Mouse (Mus musculus) forebrain, embryonic 14.5 days (tissue): ENCODE data around the gene Plekho2. TPM values are rescaled to one million over a fixed set of nuclear protein-coding genes. Genes with fewer than 3 reads are reported as not detected.
A peak's percentile ranks its signal among the peaks of the same experiment; 100 is the strongest.

Experiments used
- ATAC-seq: fragments of 200-750 bp; cut with Nextera tagmentation; 2 replicates; pipeline ENCODE4 v1.8.0; 2017; ENCODE audit warnings: mild to moderate bottlenecking, moderate library complexity
- DNase-seq: peaks from one replicate; pipeline ENCODE4 v3.0.0-alpha.2; 2015; ENCODE audit warnings: low spot score
- H3K27ac ChIP-seq: fragments of 300-500 bp; sonication (generic); 2 replicates; pipeline ENCODE4 v1.5.1; 2014; ENCODE audit warnings: low read depth, mild to moderate bottlenecking, control low read depth, low read length, moderate library complexity
- H3K27me3 ChIP-seq: fragments of 300-500 bp; sonication (generic); replicated peaks from 2 replicates; pipeline ENCODE4 v1.6.1; 2014; ENCODE audit warnings: low read length, control low read depth, mixed read lengths; ENCODE audit not compliant: control insufficient read depth, insufficient read depth
- H3K36me3 ChIP-seq: fragments of 300-500 bp; sonication (generic); 2 replicates; pipeline ENCODE4 v1.6.1; 2014; ENCODE audit warnings: low read length, control low read depth; ENCODE audit not compliant: control insufficient read depth, insufficient read depth
- H3K4me1 ChIP-seq: fragments of 300-500 bp; sonication (generic); 2 replicates; pipeline ENCODE4 v1.6.1; 2014; ENCODE audit warnings: antibody characterized with exemption, low read length, control low read depth; ENCODE audit not compliant: control insufficient read depth, insufficient read depth
- H3K4me2 ChIP-seq: fragments of 300-500 bp; sonication (generic); 2 replicates; pipeline ENCODE4 v1.6.1; 2014; ENCODE audit warnings: mild to moderate bottlenecking, control low read depth, low read length
- H3K4me3 ChIP-seq: fragments of 300-500 bp; sonication (generic); 2 replicates; pipeline ENCODE4 v1.5.1; 2014; ENCODE audit warnings: low read depth, low read length, control low read depth
- H3K9ac ChIP-seq: fragments of 300-500 bp; sonication (generic); 2 replicates; pipeline ENCODE4 v1.6.1; 2014; ENCODE audit warnings: mild to moderate bottlenecking, low read length, control low read depth, moderate library complexity
- H3K9me3 ChIP-seq: fragments of 300-500 bp; sonication (generic); replicated peaks from 2 replicates; pipeline ENCODE4 v1.6.1; 2016; ENCODE audit warnings: low read length, control low read depth, mixed read lengths; ENCODE audit not compliant: control insufficient read depth
- WGBS: fragments of 180-500 bp; shearing (Covaris S2); extraction: QIAGEN DNeasy Blood & Tissue Kit; methylation state at CpG from one replicate; pipeline ENCODE4 v1.1.7; 2014; 5-methylcytosine and 5-hydroxymethylcytosine counted together
- polyA plus RNA-seq: library from polyadenylated mRNA; unstranded; fragments of >200 nt; fragmentation: Nextera tagmentation; extraction: Ambion mirVana; gene quantifications from 2 replicates; pipeline ENCODE4 v1.2.1, GENCODE M21; 2014

Plekho2 gene
- polyA plus RNA-seq, 1 experiment from 2014 or later: 3.6 TPM

DNA sequence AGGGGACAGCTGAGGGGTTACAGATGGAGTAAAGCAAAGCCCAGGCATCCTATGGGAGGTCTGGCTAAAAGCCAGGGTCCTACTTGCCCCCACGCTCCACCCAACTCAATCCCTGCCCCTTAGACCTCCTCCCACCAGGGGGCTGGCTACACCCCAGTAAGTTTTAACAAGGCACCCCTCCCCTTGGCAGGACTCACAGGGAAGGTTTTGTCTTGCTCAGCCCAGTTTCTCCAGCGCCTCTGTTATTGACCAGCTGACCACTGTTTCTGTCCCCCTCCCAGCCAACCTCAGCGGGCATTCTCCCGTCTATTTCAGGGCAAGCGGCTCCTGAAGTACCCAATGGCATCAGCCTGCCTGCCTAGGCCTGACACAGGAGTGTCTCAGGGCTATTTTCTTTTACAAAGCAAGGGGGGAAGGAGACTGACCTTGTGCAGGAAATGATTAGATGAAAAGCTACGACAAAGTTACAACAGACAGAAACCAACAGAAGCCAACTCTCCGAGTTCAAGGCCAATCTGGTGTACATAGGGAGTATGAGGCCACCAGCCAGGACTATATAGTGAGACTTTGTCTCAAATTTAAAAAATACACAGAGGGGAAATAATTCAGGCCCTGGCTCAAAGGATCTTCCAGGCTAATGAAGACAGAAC lies 2.9 kb downstream of the Plekho2 start:
- WGBS: 29% methylated on average over 7 of the region's 7 CpGs
- Histone ChIP-seq H3K4me2 (no peak overlapping the region), H3K9me3 (no peaks in the 10 kb centered on the region), H3K27me3 (no peaks in the 10 kb centered on the region), H3K36me3 (no peaks in the 10 kb centered on the region), H3K9ac (no peak overlapping the region), H3K4me1 (peaks cover 18% of the 10 kb centered on the region), H3K27ac (no peak overlapping the region), H3K4me3 (no peak overlapping the region)
- ATAC-seq (no peak), DNase-seq (peak; percentile 16)

DNA sequence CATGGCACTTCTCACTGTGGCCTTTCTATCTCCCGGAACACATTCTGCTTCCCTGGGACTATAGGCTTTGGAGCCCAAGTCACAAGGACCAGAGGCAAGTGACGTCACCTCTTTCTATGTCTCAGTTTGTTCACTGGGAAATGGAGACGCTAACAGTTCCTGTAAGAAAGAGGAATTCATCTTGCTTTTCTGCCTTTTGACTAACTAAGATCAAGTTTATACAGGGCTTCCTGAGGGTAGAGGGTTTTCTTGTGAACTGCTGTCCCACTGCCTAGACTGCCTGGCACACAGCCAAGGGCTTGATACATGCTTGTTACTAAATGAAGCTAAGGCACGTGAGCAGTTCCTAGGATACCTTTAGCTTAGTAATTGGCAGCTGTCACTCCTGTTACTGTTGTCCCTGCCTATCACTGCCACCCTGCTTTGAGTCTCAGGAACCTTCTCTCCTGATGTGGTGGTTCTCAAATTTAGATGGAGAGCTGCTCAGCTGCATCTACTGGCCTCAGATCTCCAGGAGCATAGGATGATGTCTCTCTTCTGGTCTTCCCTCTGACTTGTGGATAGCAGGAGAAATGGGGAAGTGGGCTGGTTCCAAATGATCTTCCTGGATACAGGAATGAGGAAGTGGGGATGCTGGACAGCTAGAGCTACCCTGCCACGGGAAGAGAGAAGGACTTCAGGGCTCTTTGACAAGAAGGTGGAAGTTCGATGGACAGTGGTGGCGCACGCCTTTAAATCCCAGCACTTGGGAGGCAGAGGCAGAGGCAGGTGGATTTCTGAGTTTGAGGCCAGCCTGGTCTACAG lies 4.2 kb downstream of the Plekho2 start:
- WGBS: 75% methylated on average over 8 of the region's 8 CpGs
- Histone ChIP-seq H3K27me3 (no peaks in the 10 kb centered on the region), H3K4me1 (peaks cover 16% of the 10 kb centered on the region), H3K27ac (no peak overlapping the region), H3K36me3 (no peaks in the 10 kb centered on the region), H3K9ac (no peak overlapping the region), H3K4me3 (no peak overlapping the region), H3K9me3 (no peaks in the 10 kb centered on the region), H3K4me2 (no peak overlapping the region)
- ATAC-seq (no peak), DNase-seq (peak; percentile 62)

DNA sequence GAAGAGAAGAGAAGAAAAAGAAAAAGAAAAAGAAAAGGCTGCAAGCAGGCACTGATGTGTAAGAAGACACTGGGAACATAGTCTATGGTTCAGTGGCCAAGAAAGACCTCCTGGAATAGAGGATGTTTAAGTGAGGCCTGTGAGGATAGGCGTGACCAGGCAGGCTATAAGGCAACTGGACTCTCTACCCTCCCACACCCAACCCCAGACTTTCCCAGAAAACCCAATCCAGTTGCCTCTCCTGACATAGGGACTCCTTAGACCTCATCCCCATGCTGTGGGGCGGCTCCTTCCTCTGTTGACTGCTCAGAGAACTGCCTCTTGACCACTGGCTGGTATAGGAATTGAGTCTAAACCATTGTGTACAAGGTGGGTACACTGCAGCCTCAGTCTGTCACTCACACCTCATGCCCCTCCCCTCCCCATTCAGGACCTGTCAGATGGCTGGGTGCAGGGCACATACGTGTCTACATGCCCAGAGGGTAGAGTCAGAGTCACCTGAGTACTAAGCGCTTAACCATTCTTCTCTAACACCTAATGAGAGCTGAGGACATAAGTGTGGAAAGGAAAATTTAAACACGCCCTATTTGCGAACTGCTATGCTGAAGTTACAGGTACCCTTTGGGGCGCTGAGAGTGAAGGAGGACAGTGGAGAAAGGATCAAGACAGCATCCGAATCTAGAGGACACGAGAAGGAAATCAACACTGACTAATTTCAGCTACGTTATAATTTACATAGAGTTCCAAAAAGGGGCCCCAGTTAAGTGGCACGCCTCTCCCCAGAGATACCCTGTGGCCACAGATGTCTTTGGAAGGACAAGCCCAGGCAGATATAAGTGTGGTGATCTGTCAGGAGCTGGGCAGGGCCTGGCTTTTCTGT lies 5.1 kb downstream of the Plekho2 start:
- no peaks in the 10 kb centered on the region for H3K27me3 ChIP-seq
- no peak overlapping the region for H3K27ac ChIP-seq
- no peak for ATAC-seq
- 85% methylated on average over 11 of the region's 11 CpGs for WGBS
- peaks cover 16% of the 10 kb centered on the region for H3K4me1 ChIP-seq
- H3K36me3 ChIP-seq: no peaks in the 10 kb centered on the region
- no peak for DNase-seq
- no peak overlapping the region for H3K4me2 ChIP-seq
- H3K9ac ChIP-seq: no peak overlapping the region
- no peak overlapping the region for H3K4me3 ChIP-seq
- no peaks in the 10 kb centered on the region for H3K9me3 ChIP-seq

DNA sequence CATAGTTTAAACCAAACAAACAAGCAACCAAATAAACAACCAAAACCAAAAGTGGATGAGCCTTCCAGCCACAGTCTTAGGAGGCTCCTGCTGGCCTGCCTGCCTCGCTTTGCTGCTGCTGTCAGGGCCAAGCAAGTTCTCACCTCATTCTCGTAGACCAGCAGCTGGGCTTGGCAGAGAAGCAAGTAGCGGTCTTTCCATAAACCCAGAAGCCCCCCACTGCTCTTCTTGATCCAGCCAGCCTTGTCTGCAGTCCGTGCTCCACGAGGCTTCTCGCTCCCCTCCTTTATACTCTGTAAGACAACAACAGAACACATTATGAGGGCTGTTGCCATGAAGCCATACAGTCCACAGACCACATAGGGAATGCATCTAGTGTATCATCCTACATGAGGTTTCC lies 7.0 kb downstream of the Plekho2 start:
- DNase-seq (no peak), ATAC-seq (no peak)
- H3K27ac ChIP-seq: no peak overlapping the region
- no peak overlapping the region for H3K9ac ChIP-seq
- no peak overlapping the region for H3K4me3 ChIP-seq
- peaks cover 9% of the 10 kb centered on the region for H3K4me1 ChIP-seq
- no peak overlapping the region for H3K4me2 ChIP-seq
- no peaks in the 10 kb centered on the region for H3K36me3 ChIP-seq
- no peaks in the 10 kb centered on the region for H3K9me3 ChIP-seq
- no peaks in the 10 kb centered on the region for H3K27me3 ChIP-seq
- WGBS: 77% methylated on average over 6 of the region's 6 CpGs

DNA sequence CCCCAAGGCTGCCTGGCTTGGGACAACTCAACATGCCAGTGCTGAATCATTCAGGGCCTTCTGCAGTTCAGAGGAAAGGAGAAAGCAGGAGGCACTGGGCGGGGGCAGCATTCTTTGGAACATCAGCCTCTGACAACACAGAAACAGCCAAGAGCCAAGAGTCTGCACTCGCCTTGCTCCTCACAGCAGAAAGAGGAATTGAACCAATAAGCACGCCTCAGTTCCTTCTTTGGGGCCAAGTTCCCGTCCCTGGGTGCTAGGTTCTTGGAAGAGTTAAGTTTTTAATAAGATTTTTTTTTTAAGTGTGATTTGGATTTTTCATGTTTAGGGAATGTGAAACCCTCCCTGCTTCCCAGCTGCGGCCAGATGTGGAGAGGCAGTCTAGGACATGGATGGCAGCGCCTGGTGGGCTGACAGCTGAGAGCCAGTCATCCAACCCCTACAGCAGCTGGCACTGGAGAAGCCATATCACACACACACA lies 10.3 kb downstream of the Plekho2 start:
- Histone ChIP-seq H3K36me3 (no peaks in the 10 kb centered on the region), H3K9me3 (no peaks in the 10 kb centered on the region), H3K27ac (no peak overlapping the region), H3K9ac (no peak overlapping the region), H3K4me2 (no peak overlapping the region), H3K4me1 (no peaks in the 10 kb centered on the region), H3K27me3 (no peaks in the 10 kb centered on the region), H3K4me3 (no peak overlapping the region)
- no peak for DNase-seq
- WGBS: 78% methylated on average over 6 of the region's 6 CpGs
- no peak for ATAC-seq

DNA sequence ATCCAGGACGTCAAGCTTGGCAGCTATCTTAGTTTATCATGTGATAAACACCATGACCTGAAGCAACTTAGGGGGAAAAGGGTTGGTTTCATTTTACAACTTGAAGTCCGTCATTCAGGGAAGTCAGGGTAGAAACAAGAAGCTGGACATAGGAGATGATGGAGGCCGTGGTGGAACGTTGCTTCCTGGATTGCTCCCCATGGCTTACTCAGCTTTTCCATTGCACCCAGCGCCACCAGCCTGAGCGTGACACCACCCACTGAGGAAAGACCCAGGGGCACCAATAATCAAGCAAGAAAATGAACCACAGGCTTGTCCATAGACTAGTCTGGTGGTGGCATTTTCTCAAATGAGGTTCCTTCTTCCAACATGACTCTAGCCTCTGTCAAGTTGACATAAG lies 11.1 kb downstream of the Plekho2 start:
- no peaks in the 10 kb centered on the region for H3K9me3 ChIP-seq
- no peak overlapping the region for H3K4me2 ChIP-seq
- H3K27me3 ChIP-seq: no peaks in the 10 kb centered on the region
- H3K36me3 ChIP-seq: no peaks in the 10 kb centered on the region
- WGBS: 96% methylated on average over 6 of the region's 6 CpGs
- ATAC-seq (no peak), DNase-seq (no peak)
- no peak overlapping the region for H3K9ac ChIP-seq
- H3K4me3 ChIP-seq: no peak overlapping the region
- H3K27ac ChIP-seq: no peak overlapping the region
- H3K4me1 ChIP-seq: no peaks in the 10 kb centered on the region

DNA sequence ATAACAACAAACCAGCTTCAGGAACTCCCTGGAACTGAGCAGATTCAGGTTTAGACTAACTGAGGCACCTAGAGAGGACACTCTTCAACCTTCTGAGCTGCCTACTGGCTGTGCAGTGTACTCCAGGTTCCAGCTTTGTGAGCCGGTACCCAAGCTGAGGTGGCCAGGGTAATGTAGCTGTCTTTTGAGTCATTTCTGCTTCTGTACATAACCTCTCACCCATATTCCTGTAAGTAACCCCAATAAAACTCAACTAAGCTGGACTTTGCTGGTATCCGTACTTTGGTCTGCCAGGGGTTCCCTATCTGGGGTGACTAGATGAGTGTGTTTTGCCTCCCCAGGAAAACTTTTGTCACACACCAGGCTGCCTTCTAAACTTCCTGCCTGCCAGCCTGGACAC lies 15.1 kb downstream of the Plekho2 start:
- H3K9me3 ChIP-seq: no peaks in the 10 kb centered on the region
- 0 out of 2 replicates have a peak, but pooled peaks cover 3% of the 10 kb centered on the region for H3K36me3 ChIP-seq
- H3K27me3 ChIP-seq: no peaks in the 10 kb centered on the region
- 0 out of 2 replicates have a peak, but pooled peaks cover 4% of the 10 kb centered on the region for H3K4me1 ChIP-seq
- H3K4me3 ChIP-seq: no peak overlapping the region
- no peak for DNase-seq
- H3K9ac ChIP-seq: no peak overlapping the region
- no peak overlapping the region for H3K4me2 ChIP-seq
- no peak overlapping the region for H3K27ac ChIP-seq
- no peak for ATAC-seq
- 85% methylated on average over 2 of the region's 2 CpGs for WGBS

DNA sequence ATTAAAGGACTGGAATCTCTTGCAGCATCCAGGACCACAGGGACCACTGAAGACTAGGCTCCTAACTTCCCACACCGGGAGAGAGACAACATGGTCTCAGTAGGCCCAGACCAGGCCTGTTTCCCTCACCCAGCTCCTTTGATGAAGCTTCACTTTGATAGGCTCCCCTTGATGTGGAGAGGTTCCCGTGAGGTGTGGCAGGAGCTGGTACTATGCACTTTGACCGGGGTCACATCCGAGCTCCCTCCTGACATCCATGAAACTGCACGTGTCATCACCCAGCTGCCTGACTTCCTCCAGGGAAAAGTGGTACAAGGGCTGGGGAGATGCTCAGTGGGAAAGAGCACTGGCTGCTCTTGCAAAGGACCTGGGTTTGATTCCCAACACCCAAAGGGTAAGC lies 16.8 kb downstream of the Plekho2 start:
- H3K9ac ChIP-seq: no peak overlapping the region
- 92% methylated on average over 5 of the region's 5 CpGs for WGBS
- no peak for ATAC-seq

More for the DNA sequence above, 16.8 kb downstream of the Plekho2 start:
- Histone ChIP-seq H3K27me3 (no peaks in the 10 kb centered on the region), H3K9me3 (no peaks in the 10 kb centered on the region), H3K4me3 (no peak overlapping the region), H3K27ac (no peak overlapping the region), H3K36me3 (0 out of 2 replicates have a peak, but pooled peaks cover 6% of the 10 kb centered on the region), H3K4me1 (0 out of 2 replicates have a peak, but pooled peaks cover 4% of the 10 kb centered on the region), H3K4me2 (no peak overlapping the region)
- DNase-seq: no peak
